Mouse (Mus musculus): ENCODE measurements at regions not wholly inside any gene's neighbourhood (a gene's known extent, or its start where the extent isn't known, plus 50 kb on each side); places are given as distances from the start of the nearest gene placed in this dataset.
A peak's percentile ranks its signal among the peaks of the same experiment; 100 is the strongest.

- DNase-seq (ENCODE audit: low read depth, low spot score) = no peak
Observed at GRCm38 (mm10) chr13:116619105-116619504, 309.6 kb upstream of the Isl1 start.

- no peak for DNase-seq (ENCODE audit: low read depth, low spot score)
Observed at GRCm38 (mm10) chr13:116596346-116596745, 286.9 kb upstream of the Isl1 start.

GRCm38 (mm10) chr13:116595512-116595911, 286.0 kb upstream of the Isl1 start:
- DNase-seq (ENCODE audit: low read depth, low spot score) = no peak

GRCm38 (mm10) chr13:116575958-116576335, 266.5 kb upstream of the Isl1 start:
- DNase-seq (ENCODE audit: low read depth, low spot score) = no peak

GRCm38 (mm10) chr13:116575274-116575957, 265.9 kb upstream of the Isl1 start:
- no peak for DNase-seq (ENCODE audit: low read depth, low spot score)

- DNase-seq (ENCODE audit: low read depth, low spot score) = no peak
Observed at GRCm38 (mm10) chr13:116555053-116555452, 245.6 kb upstream of the Isl1 start.

GRCm38 (mm10) chr13:116535211-116535610, 225.7 kb upstream of the Isl1 start:
- no peak for DNase-seq (ENCODE audit: low read depth, low spot score)

- DNase-seq (ENCODE audit: low read depth, low spot score) = peak; percentile 31
Observed at GRCm38 (mm10) chr13:116533163-116533562, 223.7 kb upstream of the Isl1 start.

GRCm38 (mm10) chr13:116528289-116528688, 218.8 kb upstream of the Isl1 start:
- no peak for DNase-seq (ENCODE audit: low read depth, low spot score)

- DNase-seq (ENCODE audit: low read depth, low spot score) = no peak
Observed at GRCm38 (mm10) chr13:116527037-116527436, 217.5 kb upstream of the Isl1 start.

GRCm38 (mm10) chr13:116523713-116524303, 214.3 kb upstream of the Isl1 start:
- no peak for DNase-seq (ENCODE audit: low read depth, low spot score)

GRCm38 (mm10) chr13:116514640-116515311, 205.3 kb upstream of the Isl1 start:
- no peak for DNase-seq (ENCODE audit: low read depth, low spot score)

- no peak for DNase-seq (ENCODE audit: low read depth, low spot score)
Observed at GRCm38 (mm10) chr13:116514256-116514639, 204.8 kb upstream of the Isl1 start.

- no peak for DNase-seq (ENCODE audit: low read depth, low spot score)
Observed at GRCm38 (mm10) chr13:116512398-116512797, 202.9 kb upstream of the Isl1 start.

GRCm38 (mm10) chr13:116508213-116508811, 198.8 kb upstream of the Isl1 start:
- no peak for DNase-seq (ENCODE audit: low read depth, low spot score)

GRCm38 (mm10) chr13:116497659-116498414, 188.3 kb upstream of the Isl1 start:
- DNase-seq (ENCODE audit: low read depth, low spot score) = no peak

GRCm38 (mm10) chr13:116495641-116496040, 186.2 kb upstream of the Isl1 start:
- DNase-seq (ENCODE audit: low read depth, low spot score) = no peak

- DNase-seq (ENCODE audit: low read depth, low spot score) = no peak
Observed at GRCm38 (mm10) chr13:116489420-116489819, 179.9 kb upstream of the Isl1 start.

GRCm38 (mm10) chr13:116474611-116475010, 165.1 kb upstream of the Isl1 start:
- DNase-seq (ENCODE audit: low read depth, low spot score) = no peak

- DNase-seq (ENCODE audit: low read depth, low spot score) = no peak
Observed at GRCm38 (mm10) chr13:116461757-116462156, 152.3 kb upstream of the Isl1 start.

- DNase-seq (ENCODE audit: low read depth, low spot score) = peak; percentile 1
Observed at GRCm38 (mm10) chr13:116443165-116443955, 133.9 kb upstream of the Isl1 start.

Measured in telencephalon, adult 2 months (tissue).